Mouse (Mus musculus) limb, embryonic 14.5 days (tissue): ENCODE results near the gene Opa3. TPM values are rescaled to one million over a fixed set of nuclear protein-coding genes. Genes with fewer than 3 reads are reported as not detected.

Experiments used
- ATAC-seq: fragments of 200-750 bp; cut with Nextera tagmentation; 2 replicates; pipeline ENCODE4 v1.8.0; 2017; ENCODE audit warnings: low read depth, moderate number of reproducible peaks, moderate TSS enrichment; ENCODE audit not compliant: low FRiP score
- DNase-seq: peaks from one replicate; pipeline ENCODE4 v3.0.0-alpha.2; 2015; ENCODE audit warnings: low spot score
- H3K27ac ChIP-seq: fragments of 300-500 bp; sonication (generic); replicated peaks from 2 replicates; pipeline ENCODE4 v1.5.1; 2014; ENCODE audit warnings: low read depth, mild to moderate bottlenecking, low read length, moderate library complexity, mixed read lengths
- H3K27me3 ChIP-seq: fragments of 300-500 bp; sonication (generic); 2 replicates; pipeline ENCODE4 v1.6.1; 2014; ENCODE audit warnings: low read length, mixed read lengths; ENCODE audit not compliant: control insufficient read depth, insufficient read depth
- H3K36me3 ChIP-seq: fragments of 300-500 bp; sonication (generic); 2 replicates; pipeline ENCODE4 v1.6.1; 2014; ENCODE audit warnings: mild to moderate bottlenecking, low read length, moderate library complexity, mixed read lengths; ENCODE audit not compliant: control insufficient read depth, insufficient read depth
- H3K4me1 ChIP-seq: fragments of 300-500 bp; sonication (generic); 2 replicates; pipeline ENCODE4 v1.6.1; 2014; ENCODE audit warnings: antibody characterized with exemption, low read length, mixed read lengths; ENCODE audit not compliant: control insufficient read depth, insufficient read depth
- H3K4me2 ChIP-seq: fragments of 300-500 bp; sonication (generic); replicated peaks from 2 replicates; pipeline ENCODE4 v1.6.1; 2014; ENCODE audit warnings: low read depth, mild to moderate bottlenecking, low read length, moderate library complexity; ENCODE audit not compliant: severe bottlenecking
- H3K4me3 ChIP-seq: fragments of 300-500 bp; sonication (generic); replicated peaks from 2 replicates; pipeline ENCODE4 v1.5.1; 2014; ENCODE audit warnings: low read length
- H3K9ac ChIP-seq: fragments of 300-500 bp; sonication (generic); 2 replicates; pipeline ENCODE4 v1.6.1; 2014; ENCODE audit warnings: mild to moderate bottlenecking, low read depth, low read length, moderate library complexity; ENCODE audit not compliant: severe bottlenecking
- H3K9me3 ChIP-seq: fragments of 300-500 bp; sonication (generic); 2 replicates; pipeline ENCODE4 v1.6.1; 2016; ENCODE audit warnings: low read length; ENCODE audit not compliant: control insufficient read depth
- POLR2A ChIP-seq: fragments of 200-500 bp; IDR thresholded peaks from 2 replicates; pipeline ENCODE4 v1.8.0; 2012; ENCODE audit warnings: inconsistent platforms, mild to moderate bottlenecking, moderate library complexity, borderline replicate concordance; ENCODE audit not compliant: insufficient read depth, insufficient read length; ENCODE audit errors: extremely low read depth
- WGBS: fragments of 180-500 bp; shearing (Covaris S2); extraction: QIAGEN DNeasy Blood & Tissue Kit; methylation state at CpG from one replicate; pipeline ENCODE4 v1.1.7; 2014; 5-methylcytosine and 5-hydroxymethylcytosine counted together
- polyA plus RNA-seq, 2 experiments: library from polyadenylated mRNA; depleted of rRNA in 1 of 2; stranded (reverse) in 1 of 2; unstranded in 1 of 2; fragments of >200 nt; fragmentation: Nextera tagmentation in 1 of 2; extraction: Ambion mirVana in 1 of 2; gene quantifications; 2 replicates each; pipeline versions ENCODE4 v1.2.1 to v1.2.3; 2012 to 2014

Gene Opa3
- polyA plus RNA-seq, 2 experiments, result 19.6 to 27.5 TPM

GRCm38 (mm10) chr7:19282385-19282784 is 54.3 kb downstream of the Opa3 start, which contains the start of gene Rtn2:
Rtn2 (plus strand) TSS chr7:19282624.
- Histone ChIP-seq H3K27ac (no peak within 1 kb of the TSS), H3K27me3 (peaks cover 37% of the 10 kb centered on the region)

GRCm38 (mm10) chr7:19282791-19283405 is 54.8 kb downstream of the Opa3 start:
- TF ChIP-seq POLR2A, result no peak
- 2% methylated on average over 34 of the region's 35 CpGs for WGBS
- Histone ChIP-seq H3K4me2 (peak overlapping the region; percentile 98), H3K27ac (no peak overlapping the region), H3K9me3 (no peaks in the 10 kb centered on the region), H3K27me3 (peaks cover 34% of the 10 kb centered on the region), H3K9ac (peak overlapping the region; percentile 43), H3K4me1 (peaks cover 5% of the 10 kb centered on the region; the same call in 1 of the 2 replicates), H3K4me3 (peak overlapping the region; percentile 52), H3K36me3 (no peaks in the 10 kb centered on the region)
- DNase-seq, result peak; percentile 70
- ATAC-seq, result peak; percentile 62

More at GRCm38 (mm10) chr7:19282385-19282784, 54.3 kb downstream of the Opa3 start, which contains the start of gene Rtn2:
- peak; percentile 75 for ATAC-seq
- WGBS, result 1% methylated on average over 25 of the region's 37 CpGs
- Histone ChIP-seq H3K4me3 (peak within 1 kb of the TSS; percentile 52), H3K9ac (peak within 1 kb of the TSS; percentile 43), H3K36me3 (no peaks in the 10 kb centered on the region), H3K4me2 (peak within 1 kb of the TSS; percentile 98), H3K9me3 (no peaks in the 10 kb centered on the region), H3K4me1 (peaks cover 5% of the 10 kb centered on the region; the same call in 1 of the 2 replicates)
- TF ChIP-seq POLR2A, result no peak
- peak; percentile 64 for DNase-seq

- Histone ChIP-seq H3K4me2 (peak overlapping the region; percentile 98), H3K4me1 (peaks cover 5% of the 10 kb centered on the region; the same call in 1 of the 2 replicates), H3K27ac (no peak overlapping the region), H3K9ac (no peak overlapping the region), H3K36me3 (no peaks in the 10 kb centered on the region), H3K4me3 (peak overlapping the region; percentile 52; the same call in 1 of the 2 replicates), H3K9me3 (no peaks in the 10 kb centered on the region), H3K27me3 (peaks cover 29% of the 10 kb centered on the region)
- 34% methylated on average over 14 of the region's 14 CpGs for WGBS
- ATAC-seq (no peak), DNase-seq (no peak)
- TF ChIP-seq POLR2A, result no peak
These were observed 55.3 kb downstream of the Opa3 start for GRCm38 (mm10) chr7:19283406-19283804.

DNA sequence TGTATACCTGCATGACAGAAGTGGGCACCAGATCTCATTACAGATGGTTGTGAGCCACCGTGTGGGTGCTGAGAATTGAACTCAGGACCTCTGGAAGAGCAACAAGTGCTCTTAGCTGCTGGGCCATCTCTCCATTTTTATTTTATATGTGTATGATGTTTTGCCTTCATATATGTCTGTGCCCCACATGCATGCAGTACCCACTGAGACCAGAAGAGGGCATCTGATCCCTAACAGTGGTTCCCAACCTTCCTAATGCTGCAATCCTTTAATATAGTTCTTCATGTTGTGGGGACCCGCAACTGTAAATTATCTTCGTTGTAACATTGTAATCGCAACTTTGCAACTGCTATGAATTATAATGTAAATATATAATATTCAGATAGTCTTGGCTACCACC is 56.6 kb downstream of the Opa3 start:
- H3K36me3 ChIP-seq, result no peaks in the 10 kb centered on the region
- no peak overlapping the region for H3K4me2 ChIP-seq
- ATAC-seq (no peak), DNase-seq (peak; percentile 51)
- H3K9me3 ChIP-seq, result no peaks in the 10 kb centered on the region
- no peak for TF ChIP-seq POLR2A
- WGBS, result 32% methylated on average over 4 of the region's 4 CpGs
- peaks cover 15% of the 10 kb centered on the region for H3K27me3 ChIP-seq
- H3K27ac ChIP-seq, result no peak overlapping the region
- H3K4me1 ChIP-seq, result peaks cover 5% of the 10 kb centered on the region; the same call in 1 of the 2 replicates
- H3K9ac ChIP-seq, result no peak overlapping the region
- no peak overlapping the region for H3K4me3 ChIP-seq

DNA sequence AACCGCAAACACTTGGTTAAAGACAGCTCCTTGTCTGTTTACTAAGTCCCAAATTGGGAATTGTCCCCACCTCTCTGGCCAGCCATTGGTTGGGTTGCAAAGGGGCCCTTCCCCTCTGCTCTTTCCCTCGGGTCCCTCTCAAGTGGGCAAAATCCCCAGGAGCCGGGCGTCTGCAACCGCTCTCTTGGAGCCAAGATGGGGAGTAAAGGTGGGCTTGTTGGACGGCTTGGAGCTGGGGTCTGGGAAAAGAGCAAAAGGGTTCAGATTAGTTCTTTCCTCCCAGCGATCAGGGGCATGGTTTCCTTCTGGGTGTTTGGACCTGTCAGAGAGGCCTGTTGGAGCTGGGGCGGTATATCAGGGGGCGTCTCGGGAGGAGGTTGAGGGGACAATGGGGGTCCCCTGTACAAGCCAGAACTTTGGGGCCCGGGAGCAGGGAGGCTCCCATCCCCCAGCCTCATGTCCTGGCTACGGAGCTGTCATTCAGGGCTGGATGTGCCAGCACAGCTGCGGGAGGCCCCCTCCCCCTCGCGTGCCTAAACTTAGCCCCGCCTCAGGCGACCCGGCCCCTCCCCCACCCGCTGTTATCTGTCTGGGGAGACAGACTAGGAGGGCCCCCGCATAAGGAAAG is 62.9 kb downstream of the Opa3 start:
- Histone ChIP-seq H3K4me3 (peak overlapping the region; percentile 29), H3K9me3 (no peaks in the 10 kb centered on the region), H3K36me3 (no peaks in the 10 kb centered on the region), H3K9ac (peak overlapping the region; percentile 50; the same call in 1 of the 2 replicates), H3K27me3 (no peaks in the 10 kb centered on the region), H3K27ac (0 out of 2 replicates have a peak overlapping the region, but pooled peaks have one; percentile 48), H3K4me1 (peaks cover 8% of the 10 kb centered on the region), H3K4me2 (peak overlapping the region; percentile 45)
- peak; percentile 78; the same call in 1 of the 2 replicates for ATAC-seq
- TF ChIP-seq POLR2A, result no peak
- under 1% methylated on average over 19 of the region's 20 CpGs for WGBS
- DNase-seq, result peak; percentile 37
